Mouse (Mus musculus): ENCODE measurements around the gene Lmf2. TPM values are rescaled to one million over a fixed set of nuclear protein-coding genes. Genes with fewer than 3 reads are reported as not detected.

Gene Lmf2
- polyA plus RNA-seq, 1 experiment, result 21.0 TPM

DNA sequence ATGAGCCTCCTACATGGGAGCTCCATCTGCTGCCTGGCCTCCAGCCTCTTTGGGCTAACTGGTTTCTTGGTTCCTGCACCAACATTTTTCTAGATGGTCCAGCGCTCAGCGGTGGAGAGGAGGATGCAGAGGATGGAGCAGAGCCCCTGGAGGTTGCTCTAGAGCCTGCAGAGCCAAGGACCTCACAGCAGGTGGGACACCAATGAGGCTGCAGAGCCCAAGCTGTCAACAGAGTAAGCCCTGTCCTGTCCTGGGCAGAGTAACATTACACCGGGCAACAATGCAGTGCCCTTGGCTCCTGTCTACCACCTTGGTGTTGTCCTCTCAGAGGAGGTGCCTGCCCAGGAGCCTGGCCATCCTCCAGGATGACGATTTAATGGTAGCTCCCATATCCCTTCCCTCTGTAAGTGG, 9.7 kb upstream of the Lmf2 start:
- H3K4me1 ChIP-seq (ENCODE audit: control insufficient read depth, insufficient read depth, low read length), result peaks cover 29% of the 10 kb centered on the region
- TF ChIP-seq POLR2A (IDR thresholded peaks at IDR 0.05; ENCODE audit: borderline replicate concordance, insufficient read depth, low read length) (no peak; the same call in 1 of the 2 replicates), CTCF (IDR thresholded peaks at IDR 0.05; ENCODE audit: borderline replicate concordance, insufficient read depth, low read depth, low read length) (peak; percentile 20; the same call in 1 of the 2 replicates)
- H3K4me3 ChIP-seq (replicated peaks; ENCODE audit: insufficient read depth, low read depth, low read length), result no peak overlapping the region
- DNase-seq, result peak; percentile 92 to 95
- WGBS, result 13% methylated on average over 4 of the region's 4 CpGs
- no peaks in the 10 kb centered on the region for H3K27me3 ChIP-seq (ENCODE audit: control insufficient read depth, insufficient read depth, low read length)
- H3K27ac ChIP-seq (ENCODE audit: insufficient read depth, low read length), result peak overlapping the region; percentile 73

DNA sequence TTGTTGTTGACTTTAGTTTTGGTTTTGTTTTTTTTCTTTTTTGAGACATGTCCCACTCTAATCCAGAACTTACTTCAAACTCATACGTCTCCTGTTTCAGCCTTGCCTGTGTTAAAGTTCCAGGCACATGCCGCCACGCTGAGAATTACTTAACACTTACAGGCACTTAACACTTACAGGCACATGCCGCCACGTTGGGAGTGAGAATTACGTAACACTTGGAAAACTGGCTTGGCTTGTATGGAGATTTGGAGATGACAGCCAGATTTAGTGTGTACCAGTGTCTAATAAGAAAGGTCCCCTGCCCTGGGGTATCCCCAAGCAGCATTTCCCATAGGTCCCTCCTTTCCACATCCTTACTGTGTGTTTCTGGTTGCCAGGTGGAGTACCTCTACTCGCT, 7.6 kb upstream of the Lmf2 start:
- TF ChIP-seq POLR2A (IDR thresholded peaks at IDR 0.05; ENCODE audit: borderline replicate concordance, insufficient read depth, low read length) (no peak), CTCF (IDR thresholded peaks at IDR 0.05; ENCODE audit: borderline replicate concordance, insufficient read depth, low read depth, low read length) (no peak)
- 61% methylated on average over 7 of the region's 7 CpGs for WGBS
- Histone ChIP-seq H3K27me3 (ENCODE audit: control insufficient read depth, insufficient read depth, low read length) (no peaks in the 10 kb centered on the region), H3K27ac (ENCODE audit: insufficient read depth, low read length) (no peak overlapping the region), H3K4me3 (replicated peaks; ENCODE audit: insufficient read depth, low read depth, low read length) (no peak overlapping the region), H3K4me1 (ENCODE audit: control insufficient read depth, insufficient read depth, low read length) (peaks cover 29% of the 10 kb centered on the region)
- no peak for DNase-seq

DNA sequence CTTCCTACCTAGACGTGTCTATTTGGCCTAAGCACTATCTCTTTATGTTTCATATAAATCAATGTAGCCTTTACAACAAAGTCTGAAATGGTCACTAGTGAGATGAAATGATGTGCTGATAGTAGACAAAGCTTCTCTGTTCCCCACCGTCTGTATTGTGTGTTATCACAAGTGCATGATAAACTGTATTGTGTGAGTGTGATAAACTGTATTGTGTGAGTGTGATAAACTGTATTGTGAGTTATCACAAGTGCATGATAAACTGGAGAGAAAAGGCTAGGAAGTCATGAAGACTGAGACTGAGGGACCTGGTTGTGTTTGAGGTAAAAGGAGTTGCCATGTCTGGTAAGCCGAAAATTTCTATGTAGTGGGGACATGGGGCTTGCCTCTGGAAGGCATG, 3.3 kb upstream of the Lmf2 start:
- WGBS, result 80% methylated on average over 3 of the region's 3 CpGs
- no peaks in the 10 kb centered on the region for H3K27me3 ChIP-seq (ENCODE audit: control insufficient read depth, insufficient read depth, low read length)
- no peak for DNase-seq
- H3K27ac ChIP-seq (ENCODE audit: insufficient read depth, low read length), result no peak overlapping the region
- peaks cover 12% of the 10 kb centered on the region for H3K4me1 ChIP-seq (ENCODE audit: control insufficient read depth, insufficient read depth, low read length)
- no peak overlapping the region for H3K4me3 ChIP-seq (replicated peaks; ENCODE audit: insufficient read depth, low read depth, low read length)
- TF ChIP-seq CTCF (IDR thresholded peaks at IDR 0.05; ENCODE audit: borderline replicate concordance, insufficient read depth, low read depth, low read length) (no peak), POLR2A (IDR thresholded peaks at IDR 0.05; ENCODE audit: borderline replicate concordance, insufficient read depth, low read length) (no peak)

- DNase-seq, result peak in 1 of 2 experiments; percentile 28
- Histone ChIP-seq H3K4me3 (replicated peaks; ENCODE audit: insufficient read depth, low read depth, low read length) (peak overlapping the region; percentile 92), H3K27me3 (ENCODE audit: control insufficient read depth, insufficient read depth, low read length) (no peaks in the 10 kb centered on the region), H3K4me1 (ENCODE audit: control insufficient read depth, insufficient read depth, low read length) (peaks cover 5% of the 10 kb centered on the region; the same call in 1 of the 2 replicates), H3K27ac (ENCODE audit: insufficient read depth, low read length) (no peak overlapping the region)
- WGBS, result 0% methylated on average over 15 of the region's 15 CpGs
- TF ChIP-seq CTCF (IDR thresholded peaks at IDR 0.05; ENCODE audit: borderline replicate concordance, insufficient read depth, low read depth, low read length), result no peak
- TF ChIP-seq POLR2A (IDR thresholded peaks at IDR 0.05; ENCODE audit: borderline replicate concordance, insufficient read depth, low read length), result no peak
These were observed 913 bp upstream of the Lmf2 start for GRCm38 (mm10) chr15:89356372-89356771.

DNA sequence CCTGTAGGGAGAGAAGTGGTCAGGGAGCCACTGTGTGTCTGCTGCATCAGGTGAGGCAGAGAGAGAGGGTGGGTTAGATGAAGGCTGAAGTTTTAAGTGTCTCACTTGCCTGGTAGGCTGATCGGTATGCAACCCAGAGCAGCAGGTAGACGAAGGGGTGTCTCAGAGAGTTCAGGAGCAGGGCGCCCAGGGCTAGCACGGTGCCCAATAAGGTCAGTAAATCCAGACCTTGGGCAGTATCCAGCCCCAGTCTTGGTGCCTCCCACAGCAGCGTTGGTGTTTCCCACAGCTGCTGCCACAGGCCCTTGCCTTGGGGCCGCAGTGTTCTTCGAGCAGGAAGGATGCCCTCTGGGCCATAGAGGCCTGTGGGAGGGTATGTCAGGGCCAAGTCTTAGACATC, 1.0 kb downstream of the Lmf2 start:
- Histone ChIP-seq H3K4me1 (ENCODE audit: control insufficient read depth, insufficient read depth, low read length) (peaks cover 5% of the 10 kb centered on the region; the same call in 1 of the 2 replicates), H3K4me3 (replicated peaks; ENCODE audit: insufficient read depth, low read depth, low read length) (peak overlapping the region; percentile 92), H3K27me3 (ENCODE audit: control insufficient read depth, insufficient read depth, low read length) (no peaks in the 10 kb centered on the region), H3K27ac (ENCODE audit: insufficient read depth, low read length) (no peak overlapping the region)
- 49% methylated on average over 7 of the region's 7 CpGs for WGBS
- DNase-seq, result peak in 1 of 2 experiments; percentile 33
- TF ChIP-seq CTCF (IDR thresholded peaks at IDR 0.05; ENCODE audit: borderline replicate concordance, insufficient read depth, low read depth, low read length) (no peak), POLR2A (IDR thresholded peaks at IDR 0.05; ENCODE audit: borderline replicate concordance, insufficient read depth, low read length) (no peak)

GRCm38 (mm10) chr15:89353837-89354236, 1.6 kb downstream of the Lmf2 start:
- TF ChIP-seq POLR2A (IDR thresholded peaks at IDR 0.05; ENCODE audit: borderline replicate concordance, insufficient read depth, low read length), result no peak
- TF ChIP-seq CTCF (IDR thresholded peaks at IDR 0.05; ENCODE audit: borderline replicate concordance, insufficient read depth, low read depth, low read length), result no peak
- Histone ChIP-seq H3K4me3 (replicated peaks; ENCODE audit: insufficient read depth, low read depth, low read length) (no peak overlapping the region), H3K4me1 (ENCODE audit: control insufficient read depth, insufficient read depth, low read length) (peaks cover 5% of the 10 kb centered on the region; the same call in 1 of the 2 replicates), H3K27ac (ENCODE audit: insufficient read depth, low read length) (no peak overlapping the region), H3K27me3 (ENCODE audit: control insufficient read depth, insufficient read depth, low read length) (no peaks in the 10 kb centered on the region)
- no peak for DNase-seq
- WGBS, result 83% methylated on average over 16 of the region's 16 CpGs

DNA sequence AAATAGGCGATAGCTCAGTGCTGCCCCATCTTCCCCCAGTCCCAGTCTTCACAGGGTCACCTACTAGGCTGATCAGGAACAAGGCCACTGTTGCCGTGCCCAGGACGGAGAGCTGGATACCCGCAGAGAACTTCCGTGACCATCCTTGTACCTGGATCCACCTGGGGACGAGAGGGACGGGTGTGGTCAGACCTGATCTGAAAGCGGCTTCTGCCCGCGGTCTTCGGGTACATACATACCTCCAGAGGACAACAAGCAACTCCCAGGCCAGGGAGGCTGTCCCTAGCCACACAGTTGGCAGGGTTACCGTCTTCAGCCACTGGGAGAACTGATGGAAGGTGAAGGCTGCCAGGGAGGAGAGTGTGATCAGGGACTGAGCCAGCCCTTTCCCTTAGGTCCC, 2.7 kb downstream of the Lmf2 start:
- Histone ChIP-seq H3K4me1 (ENCODE audit: control insufficient read depth, insufficient read depth, low read length) (peaks cover 5% of the 10 kb centered on the region; the same call in 1 of the 2 replicates), H3K4me3 (replicated peaks; ENCODE audit: insufficient read depth, low read depth, low read length) (no peak overlapping the region), H3K27me3 (ENCODE audit: control insufficient read depth, insufficient read depth, low read length) (no peaks in the 10 kb centered on the region), H3K27ac (ENCODE audit: insufficient read depth, low read length) (no peak overlapping the region)
- TF ChIP-seq CTCF (IDR thresholded peaks at IDR 0.05; ENCODE audit: borderline replicate concordance, insufficient read depth, low read depth, low read length) (no peak), POLR2A (IDR thresholded peaks at IDR 0.05; ENCODE audit: borderline replicate concordance, insufficient read depth, low read length) (no peak)
- 92% methylated on average over 12 of the region's 12 CpGs for WGBS
- no peak for DNase-seq

GRCm38 (mm10) chr15:89352054-89352453, 3.4 kb downstream of the Lmf2 start:
- WGBS, result 89% methylated on average over 14 of the region's 14 CpGs

More at GRCm38 (mm10) chr15:89352054-89352453, 3.4 kb downstream of the Lmf2 start:
- TF ChIP-seq POLR2A (IDR thresholded peaks at IDR 0.05; ENCODE audit: borderline replicate concordance, insufficient read depth, low read length) (no peak), CTCF (IDR thresholded peaks at IDR 0.05; ENCODE audit: borderline replicate concordance, insufficient read depth, low read depth, low read length) (no peak)
- no peak overlapping the region for H3K4me3 ChIP-seq (replicated peaks; ENCODE audit: insufficient read depth, low read depth, low read length)
- DNase-seq, result no peak
- H3K27ac ChIP-seq (ENCODE audit: insufficient read depth, low read length), result no peak overlapping the region
- peaks cover 5% of the 10 kb centered on the region; the same call in 1 of the 2 replicates for H3K4me1 ChIP-seq (ENCODE audit: control insufficient read depth, insufficient read depth, low read length)
- H3K27me3 ChIP-seq (ENCODE audit: control insufficient read depth, insufficient read depth, low read length), result no peaks in the 10 kb centered on the region
